Mouse (Mus musculus): Measurements from ENCODE around the gene Wdr59.

The Wdr59 gene

GRCm38 (mm10) chr8:111403391-111403790 is 118.5 kb downstream of the Wdr59 start:
- DNase-seq (ENCODE audit: low read depth, low spot score) = no peak

Measured in telencephalon, adult 2 months (tissue).